Comparison of ENCODE assay signal across 8 mouse cellular contexts in genomic region chr4:100885793-100886742, GRCm38 (mm10).
DNase-seq lines count a peak whose midpoint lies in the region; ATAC-seq and TF ChIP-seq lines count a peak whose summit lies in the region.

No protein-coding gene starts in this region.

- peak overlapping the region; percentile 32 for H3K4me2 ChIP-seq in forebrain, embryonic 12.5 days
- H3K4me2 ChIP-seq in hindbrain, embryonic 13.5 days, result peak overlapping the region; percentile 32
- H3K4me2 ChIP-seq in lung, embryonic 14.5 days, result peak overlapping the region; percentile 38

- H3K27ac ChIP-seq in forebrain, embryonic 12.5 days, result peak overlapping the region; percentile 75
- H3K27ac ChIP-seq in hindbrain, embryonic 13.5 days, result peak overlapping the region; percentile 82
- peak overlapping the region; percentile 43 for H3K27ac ChIP-seq in lung, embryonic 14.5 days (ENCODE audit: low read depth)

- ATAC-seq in forebrain, embryonic 12.5 days (ENCODE audit: low FRiP score), result peak; percentile 45; the same call in 1 of the 2 replicates
- peak; percentile 68; the same call in 1 of the 2 replicates for ATAC-seq in hindbrain, embryonic 13.5 days (ENCODE audit: low FRiP score)
- ATAC-seq in lung, embryonic 14.5 days (ENCODE audit: insufficient read depth), result peak; percentile 81

- H3K4me1 ChIP-seq in forebrain, embryonic 12.5 days, result peaks cover 55% of the 10 kb centered on the region
- H3K4me1 ChIP-seq in hindbrain, embryonic 13.5 days (replicated peaks), result peaks cover 51% of the 10 kb centered on the region
- H3K4me1 ChIP-seq in lung, embryonic 14.5 days (ENCODE audit: insufficient read depth), result peaks cover 23% of the 10 kb centered on the region

- WGBS in forebrain, embryonic 12.5 days, result 7% methylated on average over 19 of the region's 19 CpGs
- 10% methylated on average over 19 of the region's 19 CpGs for WGBS in hindbrain, embryonic 13.5 days
- 10% methylated on average over 19 of the region's 19 CpGs for WGBS in lung, embryonic 14.5 days

- intact Hi-C loops in left cerebral cortex, postnatal 25 days (cut with DNase I), result no loop called here

- TF ChIP-seq CTCF in lung, embryonic 14.5 days (IDR thresholded peaks at IDR 0.05; ENCODE audit: low read depth), result no peak

- peak; percentile 9 for DNase-seq in right cerebral cortex, postnatal 4 days
- DNase-seq in right cerebral cortex, postnatal 14 days, result no peak
- peak; percentile 77 for DNase-seq in lung, embryonic 14.5 days
- DNase-seq in retina, postnatal 1 day, result peak; percentile 57
- no peak for DNase-seq in left cerebral cortex, postnatal 25 days (ENCODE audit: low spot score in 2 of 2)
- no peak for DNase-seq in cerebellum, postnatal 14 days

- H3K9ac ChIP-seq in forebrain, embryonic 12.5 days, result no peak overlapping the region
- H3K9ac ChIP-seq in hindbrain, embryonic 13.5 days, result peak overlapping the region; percentile 30
- H3K9ac ChIP-seq in lung, embryonic 14.5 days, result 0 out of 2 replicates have a peak overlapping the region, but pooled peaks have one; percentile 10

- no peaks in the 10 kb centered on the region; the same call in 1 of the 2 replicates for H3K36me3 ChIP-seq in forebrain, embryonic 12.5 days (replicated peaks)
- H3K36me3 ChIP-seq in hindbrain, embryonic 13.5 days, result no peaks in the 10 kb centered on the region
- H3K36me3 ChIP-seq in lung, embryonic 14.5 days (ENCODE audit: insufficient read depth), result no peaks in the 10 kb centered on the region

- no peaks in the 10 kb centered on the region for H3K27me3 ChIP-seq in forebrain, embryonic 12.5 days
- H3K27me3 ChIP-seq in hindbrain, embryonic 13.5 days, result no peaks in the 10 kb centered on the region
- no peaks in the 10 kb centered on the region for H3K27me3 ChIP-seq in lung, embryonic 14.5 days (ENCODE audit: insufficient read depth, low read length)

- H3K4me3 ChIP-seq in forebrain, embryonic 12.5 days (replicated peaks), result no peak overlapping the region
- no peak overlapping the region for H3K4me3 ChIP-seq in hindbrain, embryonic 13.5 days
- no peak overlapping the region for H3K4me3 ChIP-seq in lung, embryonic 14.5 days (ENCODE audit: low read depth, low read length)

- no peaks in the 10 kb centered on the region for H3K9me3 ChIP-seq in forebrain, embryonic 12.5 days
- H3K9me3 ChIP-seq in hindbrain, embryonic 13.5 days, result no peaks in the 10 kb centered on the region
- H3K9me3 ChIP-seq in lung, embryonic 14.5 days (ENCODE audit: low read depth, low read length), result no peaks in the 10 kb centered on the region

Comparison
In these comparisons a context has a peak if more than half of its experiments do, and no peak if none do; other contexts are left out.
1. DNase-seq: peak in right cerebral cortex, postnatal 4 days (single experiment), lung, embryonic 14.5 days (single experiment) and retina, postnatal 1 day (single experiment); none in right cerebral cortex, postnatal 14 days (single experiment), left cerebral cortex, postnatal 25 days (0 of 2) and cerebellum, postnatal 14 days (0 of 2).
2. Peak in every context shown above with its lines, with median percentiles within 50 percentile points of each other: ATAC-seq, H3K27ac ChIP-seq and H3K4me2 ChIP-seq.